Mouse (Mus musculus) liver, postnatal 0 days (tissue): ENCODE results near the gene Efcab11.

Experiments
- CTCF ChIP-seq: sonication (generic); IDR thresholded peaks from 2 replicates; pipeline ENCODE4 v1.5.1; 2016; ENCODE audit warnings: antibody characterized with exemption, low read depth
- EP300 ChIP-seq: IDR thresholded peaks from 2 replicates; pipeline ENCODE4 v1.6.1; 2016; ENCODE audit warnings: antibody characterized with exemption, low read depth, mild to moderate bottlenecking

DNA sequence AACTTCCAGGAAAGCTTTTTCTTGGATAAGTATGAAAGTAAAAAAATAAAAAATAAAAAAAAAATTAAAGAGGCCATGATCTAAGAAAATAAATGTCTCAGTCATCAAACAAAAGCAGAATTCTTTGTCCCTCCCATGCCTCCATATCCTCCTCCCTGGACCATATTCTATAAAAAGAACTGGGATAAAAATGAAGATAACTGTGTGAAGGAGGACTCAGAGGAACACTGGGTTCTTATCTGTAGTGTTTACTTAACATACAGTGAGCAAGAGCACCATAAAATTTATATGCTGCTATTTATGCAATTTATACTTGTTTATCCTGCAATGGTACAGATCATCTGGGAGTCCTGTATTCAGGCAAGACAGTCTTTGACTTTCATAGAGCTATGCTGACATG, 19.6 kb downstream of the Efcab11 start:
- TF ChIP-seq CTCF (no peak), EP300 (no peak)
